Mouse (Mus musculus): ENCODE results near the gene Veph1.

Veph1 gene

DNA sequence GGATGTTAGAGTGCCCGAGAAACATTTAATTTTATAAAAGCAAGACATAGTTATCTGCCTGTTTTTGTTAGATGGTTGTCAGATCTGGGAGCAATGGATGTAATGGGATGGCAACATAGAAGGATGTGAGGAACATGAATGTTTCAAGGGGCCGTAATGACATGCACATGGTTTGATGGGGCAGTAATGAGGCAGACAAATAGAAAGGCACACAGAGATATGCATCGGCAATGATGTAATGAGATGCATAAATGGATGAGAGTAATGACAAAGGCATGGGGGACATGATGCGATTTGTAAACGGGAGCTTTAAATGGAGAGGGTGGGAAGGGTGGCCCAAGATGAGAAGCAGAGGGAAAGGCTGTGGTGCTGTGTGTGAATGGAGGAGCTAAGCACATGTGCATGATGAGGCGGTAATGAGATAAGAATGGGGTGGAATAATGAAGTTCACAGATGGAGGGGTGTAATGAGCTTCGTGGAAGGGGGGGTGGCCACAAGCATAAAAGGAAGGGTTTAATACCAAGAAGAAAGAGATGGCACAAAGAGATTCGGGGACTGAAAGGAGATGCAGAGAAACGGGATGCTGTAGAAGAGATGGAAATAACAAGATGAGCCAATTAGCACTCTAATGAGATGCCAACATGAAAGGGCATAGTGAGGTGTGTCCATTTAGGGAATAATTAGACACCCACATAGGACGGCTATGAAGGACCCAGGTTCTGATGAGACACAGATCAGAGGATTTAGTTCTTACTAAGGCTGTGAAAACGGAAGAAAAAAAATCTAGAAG, 194.6 kb downstream of the Veph1 start:
- DNase-seq (ENCODE audit: low read depth), result no peak

DNA sequence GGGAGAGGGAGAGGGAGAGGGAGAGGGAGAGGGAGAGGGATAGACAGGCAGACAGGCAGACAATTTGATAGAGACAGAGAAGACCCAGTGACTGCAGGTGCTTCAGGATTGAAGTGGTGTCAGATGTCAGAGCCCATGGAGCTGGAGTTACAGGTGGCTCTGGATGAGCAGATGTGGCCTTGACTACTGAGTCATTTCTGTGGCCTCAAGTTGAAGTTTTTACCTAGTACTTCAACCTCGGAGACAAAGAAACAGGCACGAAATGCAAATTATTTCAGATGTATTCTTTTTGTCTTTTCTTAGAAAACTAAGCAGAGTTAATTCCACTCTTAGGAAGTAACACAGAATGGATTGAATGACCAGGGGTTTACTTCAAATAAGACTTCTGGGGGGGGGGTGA, 195.6 kb downstream of the Veph1 start:
- DNase-seq (ENCODE audit: low read depth), result no peak

- peak; percentile 50 for DNase-seq (ENCODE audit: low read depth)
These were observed 204.9 kb downstream of the Veph1 start for GRCm38 (mm10) chr3:66091746-66092145.

DNA sequence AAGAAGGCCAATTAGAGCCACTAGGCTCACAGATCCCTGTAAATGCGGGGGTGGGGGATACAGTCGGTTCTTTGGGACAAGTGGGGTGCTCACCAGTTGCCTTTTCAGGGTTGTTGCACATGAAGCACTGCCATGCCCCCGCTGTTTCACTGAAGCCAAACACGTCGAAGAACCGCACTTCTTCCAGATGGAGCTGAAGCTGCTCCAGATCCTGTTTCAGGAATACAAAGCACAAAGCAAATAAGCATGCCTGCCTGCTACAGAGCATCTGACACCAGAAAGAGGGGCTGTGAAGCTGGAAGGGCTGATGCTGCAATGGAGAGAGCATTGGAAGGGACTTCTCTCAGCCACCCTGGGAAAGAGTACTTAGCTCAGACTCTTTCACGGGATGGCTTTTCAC, 209.0 kb downstream of the Veph1 start:
- DNase-seq (ENCODE audit: low read depth), result no peak

DNA sequence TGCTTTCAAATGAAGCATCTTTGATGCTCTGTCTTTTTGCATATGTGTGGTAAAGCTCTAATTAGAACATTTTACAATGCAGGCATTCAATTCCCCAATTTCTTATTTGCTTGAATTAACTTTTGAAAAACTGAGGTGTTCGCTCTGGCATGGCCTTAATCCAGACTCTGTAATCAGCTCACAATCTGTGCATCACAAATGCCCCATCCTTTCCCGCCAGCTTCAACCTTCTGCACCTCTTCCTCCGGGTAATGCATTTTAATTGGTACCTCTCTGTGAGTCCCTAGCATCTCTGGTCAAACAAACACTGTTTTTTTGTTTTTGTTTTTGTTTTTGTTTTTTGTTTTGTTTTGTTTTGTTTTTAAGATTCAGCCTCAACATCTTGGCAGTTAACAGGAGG, 212.8 kb downstream of the Veph1 start:
- DNase-seq (ENCODE audit: low read depth), result no peak

DNA sequence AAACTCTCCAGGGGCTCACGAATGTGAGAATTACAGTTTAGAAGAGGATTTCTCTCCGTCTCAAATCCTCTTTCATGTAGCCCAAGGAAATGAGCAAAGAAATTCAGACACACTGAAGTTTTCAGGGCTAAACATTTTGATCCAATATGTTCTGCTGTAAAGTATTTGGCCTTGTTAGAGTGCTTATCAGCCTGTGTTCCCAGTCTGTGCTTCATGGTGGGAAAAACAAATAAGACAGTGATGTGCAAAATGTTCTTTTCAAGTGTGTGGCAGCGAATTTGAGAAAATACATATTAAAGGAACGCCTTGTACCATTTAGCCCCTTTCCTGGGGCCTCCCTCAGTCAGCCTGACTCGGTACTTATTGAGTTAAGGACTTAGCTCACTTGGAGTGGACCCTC, 213.2 kb downstream of the Veph1 start:
- no peak for DNase-seq (ENCODE audit: low read depth)

- peak; percentile 26 for DNase-seq (ENCODE audit: low read depth)
These were observed 213.7 kb downstream of the Veph1 start for GRCm38 (mm10) chr3:66082975-66083374.

DNA sequence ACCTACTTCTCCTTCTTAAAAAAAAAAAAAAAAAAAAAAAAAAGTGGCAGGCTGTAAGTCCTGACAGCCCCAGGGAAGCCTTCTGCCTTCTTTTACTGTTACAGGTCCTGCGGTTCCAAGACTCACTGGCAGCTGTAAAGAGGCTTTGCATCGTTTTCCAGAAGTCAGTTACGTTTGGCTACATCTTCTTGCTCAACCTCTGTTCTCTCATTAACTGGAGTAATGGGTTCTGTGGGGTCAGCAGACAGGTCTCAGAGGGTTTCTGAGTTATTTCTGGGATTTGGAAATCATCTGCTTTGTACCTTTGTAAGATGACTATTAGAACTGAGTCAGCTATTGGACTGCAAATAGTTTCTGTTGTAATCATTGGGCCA, 215.3 kb downstream of the Veph1 start:
- peak; percentile 82 for DNase-seq (ENCODE audit: low read depth)

- DNase-seq (ENCODE audit: low read depth), result no peak
These were observed 215.8 kb downstream of the Veph1 start for GRCm38 (mm10) chr3:66080631-66081362.

DNA sequence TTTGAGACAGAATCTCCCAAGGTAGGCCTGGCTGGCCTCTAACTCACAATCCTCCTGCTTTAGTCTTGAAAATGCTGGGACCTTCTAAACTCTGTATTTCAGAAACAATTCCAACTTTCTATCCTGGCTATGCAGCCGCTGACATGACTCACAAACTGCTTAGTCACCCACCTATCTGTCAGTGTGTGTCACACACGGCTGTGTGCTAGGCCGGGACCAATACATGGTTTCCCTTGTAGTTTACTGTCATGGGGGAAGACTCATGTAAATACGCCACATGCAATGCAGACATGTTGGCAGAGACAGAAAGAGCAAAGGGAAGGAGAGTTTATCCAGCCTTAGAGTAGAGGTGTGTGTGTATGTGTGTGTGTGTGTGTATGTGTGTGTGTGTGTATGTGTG, 216.8 kb downstream of the Veph1 start:
- DNase-seq (ENCODE audit: low read depth), result peak; percentile 68

DNA sequence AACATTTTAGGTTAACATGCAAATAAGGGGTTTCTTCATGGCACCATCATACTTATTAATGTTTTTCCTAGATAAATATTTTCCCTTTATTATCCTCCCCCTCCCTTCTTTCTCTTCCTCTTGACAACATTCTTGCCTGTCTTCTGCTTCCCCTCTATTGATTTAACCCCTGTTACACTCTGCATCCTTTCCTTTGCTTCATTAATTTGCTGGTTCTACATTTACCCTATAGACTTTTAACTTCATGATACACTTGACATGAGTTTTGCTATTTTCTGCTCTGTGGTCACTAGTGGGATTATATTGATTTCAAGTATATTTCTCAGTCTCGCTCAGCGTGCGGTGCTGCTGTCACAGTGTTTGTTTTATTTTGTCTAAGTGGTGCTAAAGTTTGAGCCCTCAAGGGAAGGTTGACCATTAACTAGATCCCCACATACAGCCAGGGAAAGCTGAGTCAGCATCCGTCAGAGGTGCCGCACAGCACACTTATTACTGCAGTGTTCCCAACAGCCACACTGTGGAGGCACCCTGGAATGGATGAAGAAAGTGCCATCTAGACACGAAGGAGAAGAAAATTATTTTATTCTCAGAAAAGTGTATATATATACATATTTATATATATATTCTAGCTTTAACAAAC, 217.6 kb downstream of the Veph1 start:
- peak; percentile 18 for DNase-seq (ENCODE audit: low read depth)

GRCm38 (mm10) chr3:66078026-66078721, 218.5 kb downstream of the Veph1 start:
- DNase-seq (ENCODE audit: low read depth), result no peak

DNA sequence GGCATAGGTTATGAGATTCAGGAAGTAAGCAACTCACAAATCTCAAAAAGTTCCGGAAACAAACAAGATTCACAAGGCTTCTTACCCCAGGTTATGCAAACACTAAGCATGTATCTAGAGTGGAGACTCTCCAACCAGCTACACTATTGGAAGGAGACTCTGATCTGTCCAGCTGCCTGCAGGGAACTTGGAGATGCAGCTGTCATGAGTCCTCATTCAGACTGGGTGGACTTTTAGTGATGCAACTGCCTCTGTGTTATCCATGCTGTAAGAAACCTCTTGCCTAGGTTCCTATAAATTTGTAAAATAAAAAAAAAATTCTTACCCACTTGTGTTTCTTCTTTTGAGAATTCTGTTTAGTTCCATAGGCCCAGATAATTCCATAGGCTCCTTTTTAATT, 226.4 kb downstream of the Veph1 start:
- DNase-seq (ENCODE audit: low read depth), result no peak

GRCm38 (mm10) chr3:66063881-66064280, 232.8 kb downstream of the Veph1 start:
- no peak for DNase-seq (ENCODE audit: low read depth)

GRCm38 (mm10) chr3:66056912-66057311, 239.7 kb downstream of the Veph1 start:
- DNase-seq (ENCODE audit: low read depth), result no peak

GRCm38 (mm10) chr3:66055652-66056051, 241.0 kb downstream of the Veph1 start:
- no peak for DNase-seq (ENCODE audit: low read depth)

DNA sequence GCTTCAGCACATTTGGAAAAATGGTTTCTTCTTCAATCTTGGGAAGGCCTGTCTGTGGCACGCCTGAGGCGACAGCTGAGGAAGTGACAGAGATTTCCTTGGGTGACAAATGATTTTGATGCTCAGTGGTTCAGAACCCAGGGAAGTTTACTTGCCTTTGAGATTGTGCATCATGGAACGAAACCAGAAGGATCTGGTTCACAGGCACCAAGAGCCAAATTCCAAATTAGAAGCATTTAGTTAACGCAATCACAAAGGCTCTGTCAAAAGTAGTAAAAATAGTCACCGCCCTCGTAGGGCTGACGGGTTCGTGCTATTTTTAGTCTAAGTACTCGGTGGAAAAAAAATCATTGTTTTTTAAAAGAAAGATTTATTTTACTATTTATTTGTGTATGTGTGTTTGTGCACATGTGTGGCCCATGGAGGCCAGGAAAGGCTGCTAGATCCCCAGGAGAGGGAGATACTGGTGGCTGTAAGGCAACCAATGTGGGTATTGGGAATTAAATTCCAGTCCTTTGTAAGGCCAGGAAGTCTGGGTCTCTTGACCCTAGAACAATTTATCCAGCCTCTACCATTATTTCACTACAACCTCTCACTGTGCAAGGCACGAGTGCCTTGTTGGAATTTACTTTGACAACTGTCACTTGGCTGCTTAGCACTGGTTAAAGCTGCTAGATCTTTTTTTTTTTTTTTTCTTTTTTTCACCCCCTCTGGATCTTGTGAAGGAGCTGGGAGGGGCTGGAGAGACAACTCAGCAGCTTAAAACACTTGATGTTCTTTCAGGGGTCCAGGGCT, 246.3 kb downstream of the Veph1 start:
- DNase-seq (ENCODE audit: low read depth), result no peak

DNA sequence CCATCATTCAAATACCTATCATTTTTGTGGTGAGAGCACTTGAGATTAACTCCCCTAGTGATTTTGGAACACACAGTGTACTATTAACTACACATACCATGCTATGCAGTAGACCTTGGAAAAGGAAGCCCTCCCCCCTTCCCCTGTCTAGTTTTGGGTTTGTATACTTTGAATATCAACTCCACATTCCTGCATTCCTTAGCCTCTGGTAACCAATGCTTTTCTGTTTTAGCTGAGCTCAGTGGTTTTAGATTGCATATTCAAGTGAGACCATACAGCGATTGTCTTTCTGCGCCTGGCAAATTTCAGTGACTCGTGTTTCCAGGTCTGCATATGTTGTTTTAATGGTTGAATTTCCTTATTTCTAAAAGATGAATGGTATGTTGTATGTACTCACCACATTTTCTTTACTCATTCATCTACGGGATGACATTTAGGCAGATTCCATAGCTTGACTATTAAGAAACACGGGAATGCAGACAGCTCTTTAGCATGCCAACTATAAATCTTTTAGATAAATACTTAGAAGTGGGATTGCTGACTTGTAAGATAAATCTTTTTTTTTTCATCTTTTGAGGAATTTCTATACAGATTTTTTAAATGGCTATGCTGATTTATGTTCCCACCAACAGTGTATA, 255.7 kb downstream of the Veph1 start:
- DNase-seq (ENCODE audit: low read depth), result peak; percentile 75

DNA sequence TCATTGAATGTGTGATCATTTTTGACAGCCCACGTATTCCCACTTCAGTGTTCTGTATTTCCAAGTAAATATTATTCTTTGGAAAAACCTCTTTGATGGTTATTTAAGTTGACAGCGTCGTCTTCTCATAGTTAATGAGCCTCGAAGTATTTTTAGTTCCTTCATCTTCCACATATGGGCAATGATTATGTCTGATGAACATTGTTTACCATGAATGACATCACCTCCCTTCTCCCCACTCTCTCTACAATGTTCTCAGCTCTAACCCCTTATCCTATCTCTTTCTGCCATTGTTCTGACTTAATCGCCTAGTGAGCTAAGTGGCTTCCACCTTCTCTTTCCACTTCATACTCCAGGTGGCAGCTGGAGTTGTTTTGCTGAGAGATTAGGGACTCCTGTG, 261.4 kb downstream of the Veph1 start:
- no peak for DNase-seq (ENCODE audit: low read depth)

DNA sequence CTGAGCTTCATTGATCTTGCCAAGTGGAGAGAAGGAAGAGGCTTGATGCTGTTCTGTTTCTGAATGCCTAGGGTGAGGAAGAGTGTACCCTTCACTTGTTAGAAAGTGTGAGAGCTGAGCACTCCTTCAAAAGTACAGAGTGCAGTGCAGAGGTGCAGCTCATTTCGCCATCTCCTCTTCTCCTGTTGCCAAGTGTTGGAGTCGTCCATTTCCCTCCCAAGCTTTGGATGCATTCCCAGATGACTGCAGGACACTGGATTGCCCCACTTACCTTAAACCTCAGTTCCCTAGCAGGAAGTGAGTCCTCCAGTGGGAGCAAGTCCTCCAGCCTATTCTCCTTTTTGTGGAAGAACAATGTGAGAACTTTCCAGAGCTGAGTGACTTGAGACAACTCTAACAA, 263.3 kb downstream of the Veph1 start:
- DNase-seq (ENCODE audit: low read depth), result peak; percentile 81

DNA sequence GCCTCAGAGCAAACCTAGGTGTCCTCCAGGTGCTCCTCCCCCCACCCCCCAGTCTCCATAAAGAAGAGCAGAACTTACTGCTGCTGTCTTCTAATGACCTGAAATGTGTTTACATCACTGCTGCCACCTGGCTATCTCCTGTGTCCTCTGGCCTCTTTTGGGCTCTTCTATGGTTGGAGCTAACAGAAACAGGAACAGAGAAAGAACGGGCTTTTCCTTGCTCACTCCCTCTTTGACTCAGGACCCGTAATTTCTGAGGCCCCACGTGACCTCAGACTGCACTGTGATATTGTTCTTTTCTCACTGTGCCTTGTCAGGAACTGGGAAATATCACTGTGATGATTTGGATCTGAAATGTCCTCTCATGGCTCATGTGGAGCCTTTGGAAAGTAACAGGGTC, 271.2 kb downstream of the Veph1 start:
- DNase-seq (ENCODE audit: low read depth), result no peak

Data from NIH3T3 (cell line).